Mouse (Mus musculus) kidney, adult 9 months (tissue): ENCODE measurements around the gene Dok5.

ENCODE experiments used
- DNase-seq: peaks from one replicate; pipeline ENCODE4 v3.0.0; 2022

Gene Dok5

DNA sequence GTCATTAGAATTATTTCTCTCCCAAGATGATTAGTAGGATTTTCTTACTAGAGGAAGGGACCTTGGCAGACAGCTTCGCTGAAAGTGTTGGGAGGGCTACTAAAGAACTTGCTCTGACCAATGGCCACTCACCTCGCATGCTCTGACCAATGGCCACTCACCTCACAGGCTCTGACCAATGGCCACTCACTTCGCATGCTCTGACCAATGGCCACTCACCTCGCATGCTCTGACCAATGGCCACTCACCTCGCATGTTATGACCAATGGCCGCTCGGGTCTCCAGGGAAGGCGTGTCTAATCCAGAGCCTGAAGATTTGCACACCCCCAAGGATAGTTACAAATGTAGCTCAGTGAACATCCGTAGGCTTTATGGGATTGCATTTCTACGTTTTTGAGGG lies 131.6 kb downstream of the Dok5 start:
- DNase-seq = no peak

DNA sequence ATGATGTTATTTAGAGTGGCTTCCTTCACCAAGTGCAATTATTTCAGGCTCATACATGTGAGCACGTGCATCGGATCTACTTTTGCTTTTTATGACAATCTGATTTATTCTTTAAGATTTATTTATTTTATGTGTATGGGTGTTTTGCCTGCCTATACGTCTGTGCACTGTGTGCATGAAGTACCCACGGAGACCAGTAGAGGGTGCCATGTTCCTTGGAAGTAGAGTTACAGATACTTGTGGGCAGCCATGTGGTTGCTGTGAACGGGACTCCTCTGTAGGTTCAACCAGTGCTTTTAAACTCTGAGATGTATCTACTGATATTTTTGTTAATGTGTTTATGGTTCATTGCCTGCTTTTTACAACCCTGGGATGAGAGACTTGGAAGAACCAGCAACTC lies 132.4 kb downstream of the Dok5 start:
- peak; percentile 13 for DNase-seq

DNA sequence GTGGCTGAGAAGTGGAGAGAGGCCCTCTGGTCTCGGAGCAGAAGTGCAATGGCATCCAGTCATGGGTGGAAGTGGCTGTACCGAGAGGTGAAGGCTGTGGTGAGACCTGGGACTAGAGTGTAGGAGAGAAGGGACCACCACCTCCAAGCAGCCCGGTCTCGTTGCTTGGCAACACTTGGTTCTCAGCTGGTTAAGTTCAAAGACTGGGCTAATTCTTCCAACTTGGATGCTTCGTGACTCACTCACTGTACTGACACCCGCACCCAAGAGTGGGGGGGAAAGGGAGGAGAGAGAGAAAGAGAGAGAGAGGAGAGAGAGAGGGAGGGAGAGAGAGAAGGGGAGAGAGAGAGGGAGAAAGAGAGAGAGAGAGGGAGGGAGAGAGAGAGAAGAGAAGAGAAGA lies 133.2 kb downstream of the Dok5 start:
- no peak for DNase-seq

DNA sequence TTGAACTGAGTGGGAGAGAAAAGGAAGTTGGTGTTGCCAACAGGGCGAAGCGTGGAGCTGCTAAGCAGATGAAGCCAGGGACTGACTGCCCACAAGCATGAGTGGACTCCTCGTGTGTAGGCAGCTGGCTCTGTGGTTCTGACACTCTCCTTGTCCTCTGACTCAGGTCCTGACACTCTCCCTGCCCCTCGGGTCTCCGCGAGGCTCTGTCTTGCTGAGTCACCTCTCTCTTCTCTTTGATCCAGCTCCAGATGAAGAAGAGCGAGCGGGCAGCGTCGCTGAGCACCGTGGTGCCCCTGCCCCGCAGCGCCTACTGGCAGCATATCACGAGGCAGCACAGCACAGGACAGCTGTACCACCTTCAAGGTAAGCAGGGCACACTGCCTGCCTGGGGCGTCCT lies 139.0 kb downstream of the Dok5 start:
- no peak for DNase-seq

DNA sequence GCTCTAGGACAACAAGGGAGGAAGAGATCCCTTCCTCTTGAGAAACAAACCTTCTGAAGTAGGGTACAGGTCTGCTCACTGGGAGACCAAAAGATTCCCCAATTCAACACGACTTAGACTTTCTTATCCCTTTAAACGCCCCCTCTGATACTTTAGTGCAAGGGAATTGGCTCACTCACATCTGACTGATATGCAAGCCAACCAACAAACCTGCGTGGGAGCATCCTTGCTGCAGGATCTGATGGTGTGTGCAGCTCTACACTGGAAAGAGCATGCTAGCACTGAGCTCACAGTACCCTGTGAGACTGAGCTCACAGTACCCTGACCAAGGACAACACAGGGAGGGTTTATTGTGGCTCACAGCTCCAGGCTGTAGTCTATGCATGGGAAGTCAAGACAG lies 139.9 kb downstream of the Dok5 start:
- no peak for DNase-seq

DNA sequence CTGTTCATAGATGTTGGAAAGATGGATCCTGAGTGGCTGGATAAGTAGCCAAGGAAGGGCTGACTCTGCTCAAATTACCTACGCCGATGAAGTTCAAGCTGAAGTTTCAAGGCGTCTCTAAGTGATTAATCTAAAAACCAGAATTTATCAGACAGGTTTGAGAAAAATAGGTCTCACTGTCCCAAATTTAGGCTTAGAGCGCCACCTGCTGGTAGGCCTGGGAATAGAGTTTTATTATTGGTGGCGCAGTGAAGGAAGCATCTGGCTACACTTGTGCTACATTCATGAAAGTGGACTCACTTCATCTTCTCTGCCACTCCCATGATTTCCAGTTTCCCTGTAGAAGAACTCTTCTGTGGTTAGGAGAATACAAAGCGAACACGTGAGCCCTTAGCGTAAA lies 141.8 kb downstream of the Dok5 start:
- peak; percentile 73 for DNase-seq

DNA sequence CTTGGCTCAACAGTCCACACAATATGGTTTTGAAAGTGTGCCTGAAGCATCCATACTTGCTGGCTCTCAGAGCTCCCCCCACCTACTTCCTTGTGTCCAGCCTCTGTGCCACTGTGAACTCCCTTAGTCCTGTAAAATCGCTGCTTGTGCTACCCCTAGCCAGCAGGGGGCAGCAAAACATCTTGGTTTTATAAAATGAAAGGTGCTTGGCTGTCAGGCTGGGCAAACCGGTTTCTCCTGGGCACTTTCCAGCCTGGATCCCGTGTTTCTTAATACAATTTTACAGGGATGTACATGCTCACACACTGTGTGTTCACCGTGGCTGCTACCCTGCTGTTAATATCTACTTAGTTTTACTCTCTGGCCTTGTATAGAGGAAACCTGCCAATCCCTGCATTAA lies 145.9 kb downstream of the Dok5 start:
- DNase-seq = peak; percentile 84

DNA sequence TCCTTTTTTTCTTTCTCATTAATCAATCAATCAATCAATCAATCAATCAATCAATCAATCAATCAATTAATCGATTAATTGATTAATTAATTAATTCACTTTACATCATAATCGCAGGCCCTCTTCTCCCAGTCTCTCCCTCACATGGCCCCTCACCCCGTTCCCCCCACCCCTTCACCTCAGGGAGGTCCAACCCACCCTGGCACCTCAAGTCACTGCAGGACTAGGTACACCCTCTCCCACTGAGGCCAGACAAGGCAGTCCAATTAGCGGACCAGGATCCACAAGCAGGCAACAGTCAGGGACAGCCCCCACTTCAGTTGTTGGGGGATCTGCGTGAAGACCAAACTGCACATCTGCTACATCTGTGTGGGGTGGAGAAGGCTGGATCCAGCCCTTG lies 146.3 kb downstream of the Dok5 start:
- DNase-seq = no peak

DNA sequence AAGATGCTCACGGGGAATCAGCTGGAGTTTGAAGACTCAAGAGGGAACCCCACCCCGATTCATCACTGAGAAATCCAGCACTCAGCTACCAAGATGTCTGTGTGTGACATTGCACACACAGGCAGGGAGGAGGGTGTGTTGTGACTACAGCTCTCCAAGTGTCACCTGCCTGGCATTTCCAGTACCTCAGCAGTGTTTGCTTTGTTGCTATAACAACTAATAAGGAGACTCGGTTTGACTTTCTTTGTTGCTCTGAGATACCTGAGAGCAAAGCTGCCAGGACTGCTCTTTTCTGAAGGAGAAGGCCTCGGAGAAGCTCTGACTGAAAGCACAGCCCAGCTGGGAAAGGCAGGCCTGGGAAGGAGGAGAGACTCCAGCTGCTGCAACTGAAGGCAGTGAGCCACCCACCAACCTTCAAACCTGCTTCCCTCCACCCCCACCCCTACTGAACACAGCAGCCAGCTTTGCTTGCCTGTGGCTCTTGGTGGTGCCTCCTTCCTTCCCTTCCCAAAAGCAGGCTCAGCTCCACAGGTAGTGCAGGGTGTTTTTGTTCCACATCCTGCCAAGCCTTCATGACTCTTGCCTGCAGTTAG lies 152.7 kb downstream of the Dok5 start:
- no peak for DNase-seq

DNA sequence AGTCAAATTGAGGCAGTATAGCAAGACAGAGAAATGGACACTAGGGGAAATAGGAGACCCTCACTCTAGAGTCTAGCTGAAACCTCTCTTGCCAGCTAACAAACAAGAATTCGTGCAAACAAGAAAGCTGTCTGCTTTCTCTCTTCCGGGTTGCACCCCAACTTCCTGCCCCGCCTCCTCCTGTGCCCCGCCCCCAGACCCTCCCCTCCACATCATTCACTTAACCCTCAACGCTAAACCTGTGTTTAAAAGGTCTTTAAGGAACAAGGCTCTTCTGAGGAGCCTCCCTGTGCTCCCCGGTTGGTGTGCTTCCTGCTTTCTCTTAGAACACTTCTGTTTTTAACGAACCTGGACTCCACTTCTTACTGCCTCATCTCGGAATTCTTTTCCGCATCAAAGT lies 156.4 kb downstream of the Dok5 start:
- no peak for DNase-seq

DNA sequence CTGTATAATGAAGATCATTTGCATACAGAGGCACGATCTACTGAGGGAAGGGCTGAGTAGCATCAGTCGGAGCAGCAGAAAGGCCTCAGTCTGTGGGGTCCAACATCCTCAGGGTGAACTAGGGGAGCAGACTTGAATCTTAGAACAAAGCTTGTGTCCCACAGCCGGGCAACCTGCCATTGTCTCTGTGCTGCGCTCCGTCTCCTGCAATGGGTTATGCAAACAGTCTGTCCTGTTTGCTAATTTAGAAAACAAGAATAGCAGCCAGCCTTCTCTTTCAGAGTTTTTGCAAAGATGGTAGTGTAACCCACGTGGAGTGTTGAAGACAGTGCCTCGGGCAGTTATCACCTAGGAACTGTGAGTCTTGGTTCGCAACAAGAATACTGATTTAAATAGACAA lies 163.5 kb downstream of the Dok5 start:
- no peak for DNase-seq

DNA sequence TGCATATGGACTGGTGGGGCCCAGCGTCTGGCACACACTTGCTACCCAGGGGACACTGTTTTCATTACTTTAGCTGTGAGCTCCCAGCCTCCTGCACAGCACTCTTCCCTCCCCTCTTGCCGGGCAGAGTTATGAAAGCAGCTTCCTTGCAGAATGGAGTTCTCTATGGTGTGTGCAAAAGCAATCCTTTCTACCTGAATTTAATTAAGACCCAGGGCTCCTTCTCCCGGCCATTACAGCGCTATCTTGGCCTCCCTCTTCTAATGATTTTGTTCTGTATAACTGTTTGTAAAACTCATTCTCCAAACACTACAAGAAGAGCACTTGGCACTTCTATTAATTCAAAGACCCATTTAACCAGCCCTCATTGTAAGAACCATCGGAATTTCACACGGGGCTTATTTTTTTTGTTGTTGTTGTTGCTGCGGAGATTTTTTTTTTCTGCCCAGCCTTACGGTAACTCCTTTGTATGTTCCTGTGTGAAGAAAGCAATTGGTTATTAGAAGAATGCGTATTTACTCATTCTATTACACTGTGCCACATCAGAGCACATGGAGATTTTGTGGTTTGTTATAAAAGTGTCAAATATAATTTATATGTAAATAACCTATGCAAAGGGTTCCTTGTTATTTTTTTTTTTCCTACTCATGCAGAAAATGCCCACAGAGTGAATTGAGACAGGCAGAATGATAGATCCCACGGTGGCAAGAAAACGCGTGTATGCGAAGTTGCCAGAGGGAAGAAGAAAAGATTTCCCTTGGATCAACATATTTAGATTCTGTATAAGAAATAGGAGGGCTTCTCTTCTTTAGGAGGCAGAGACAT lies 170.8 kb downstream of the Dok5 start:
- no peak for DNase-seq

DNA sequence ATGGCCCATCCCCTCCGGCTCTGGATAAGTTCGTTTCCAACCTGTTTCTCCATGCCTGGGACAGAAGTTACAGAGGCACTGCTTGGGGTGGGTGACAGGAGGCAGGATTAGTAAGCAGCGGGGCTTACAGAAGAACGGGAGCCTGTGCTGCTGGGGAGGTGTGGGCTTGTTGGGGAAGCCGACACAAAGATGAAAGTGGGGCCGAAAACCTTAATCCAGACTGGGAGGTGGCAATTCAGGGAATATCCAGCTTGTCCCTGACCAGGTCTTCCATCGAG lies 171.4 kb downstream of the Dok5 start:
- DNase-seq = no peak

DNA sequence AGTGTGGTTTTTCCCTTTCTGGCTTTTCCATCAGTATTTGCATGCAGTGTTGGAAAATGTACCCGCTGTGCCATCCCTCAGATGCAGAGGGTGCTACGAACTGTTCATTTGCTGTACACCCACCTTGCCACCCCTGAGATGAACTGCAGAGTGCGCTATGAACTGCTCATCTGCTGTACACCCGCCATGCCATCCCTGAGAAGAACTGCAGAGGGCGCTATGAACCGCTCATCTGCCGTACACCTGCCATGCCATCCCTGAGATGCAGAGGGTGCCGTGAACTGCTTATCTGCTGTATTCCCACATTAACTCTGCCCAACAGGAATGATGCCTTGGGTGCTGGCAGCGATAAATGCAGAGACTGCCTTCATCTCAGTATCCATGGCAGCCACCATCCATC lies 171.8 kb downstream of the Dok5 start:
- DNase-seq = no peak

DNA sequence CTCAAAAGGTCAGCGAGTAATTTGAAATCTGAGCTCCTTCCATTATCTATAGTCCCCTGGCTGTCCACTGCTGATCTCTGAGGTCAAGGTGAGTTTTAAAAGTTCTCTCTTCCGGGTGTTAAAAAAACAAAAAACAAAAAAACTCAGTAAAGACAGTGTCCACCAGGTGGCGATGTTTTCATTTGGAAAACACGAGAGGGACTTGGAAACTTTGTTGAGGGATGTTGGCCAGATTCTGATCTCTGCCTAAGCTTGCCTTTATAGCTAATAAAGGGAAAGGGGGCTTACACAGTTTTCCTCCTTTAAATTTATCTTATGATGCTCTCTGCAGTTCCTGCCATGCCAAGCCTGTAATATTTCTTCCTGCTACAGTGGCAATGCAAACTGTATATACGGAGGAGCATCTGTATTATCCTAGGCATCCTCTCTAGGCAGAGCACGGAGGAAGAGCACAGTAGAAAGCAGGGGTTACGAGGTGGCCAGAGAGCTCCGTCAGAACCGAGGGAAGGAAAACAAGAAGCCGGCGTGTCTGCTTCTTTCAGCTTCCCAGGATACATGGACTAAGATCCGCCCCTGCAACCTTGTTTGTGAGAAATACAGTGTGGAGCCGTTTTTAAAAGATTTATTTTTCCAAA lies 181.1 kb downstream of the Dok5 start:
- peak; percentile 56 for DNase-seq

DNA sequence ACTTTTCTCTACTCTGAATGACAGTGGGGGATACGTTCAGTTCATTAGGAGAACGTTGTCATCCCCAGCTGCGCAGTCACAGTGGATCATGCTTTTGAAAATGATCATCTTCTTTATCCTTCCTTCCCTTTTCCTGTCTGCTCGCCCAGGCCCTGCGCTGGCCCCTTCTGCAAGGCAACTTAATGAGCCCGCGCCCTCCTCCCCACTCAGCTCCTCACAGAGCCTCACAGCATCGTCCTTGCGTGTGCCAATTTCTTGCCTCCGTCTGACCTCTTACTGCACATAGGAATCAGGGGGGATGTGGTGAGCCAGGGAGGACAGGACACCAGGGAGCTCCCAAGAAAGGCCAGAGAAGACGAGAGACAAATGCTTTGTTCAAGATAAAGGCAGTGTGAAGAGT lies 182.3 kb downstream of the Dok5 start:
- no peak for DNase-seq

DNA sequence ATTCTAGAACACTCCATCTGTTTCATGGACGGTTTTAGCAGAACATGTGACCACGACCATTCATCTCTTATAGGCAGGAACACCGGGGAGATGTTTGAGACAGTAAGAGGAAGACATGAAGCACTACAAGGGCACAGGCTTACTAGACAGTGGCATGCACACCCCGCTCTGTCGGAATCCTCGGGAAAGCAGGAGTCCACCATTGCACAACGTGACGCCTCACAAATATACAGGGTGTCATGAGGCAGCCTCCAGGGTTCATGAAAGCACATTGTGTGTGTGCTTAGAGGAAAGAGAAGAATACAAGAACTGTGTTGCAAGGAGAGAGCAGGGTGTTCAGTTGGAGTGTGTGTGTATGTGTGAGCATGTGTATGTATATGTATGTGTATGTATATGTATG lies 184.0 kb downstream of the Dok5 start:
- DNase-seq = no peak

DNA sequence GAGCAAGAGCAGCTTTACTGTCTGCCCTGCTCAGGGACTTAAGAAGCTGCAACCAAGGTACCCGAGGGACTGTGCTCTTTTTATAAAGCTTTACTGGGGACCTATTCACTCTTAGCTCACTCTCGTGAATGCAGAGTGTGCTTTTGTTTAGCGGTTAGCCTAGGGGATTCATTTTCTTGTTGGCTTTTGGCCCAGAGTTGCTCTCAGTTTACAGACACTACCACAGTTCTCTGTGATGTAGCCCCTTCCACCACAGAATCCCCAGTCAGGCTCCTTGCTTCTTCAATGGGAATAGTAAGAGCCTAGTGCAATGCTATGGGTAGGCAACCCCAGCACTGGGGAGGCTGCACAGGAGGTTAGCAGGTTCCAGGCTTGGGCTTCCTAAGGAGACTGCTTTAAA lies 190.7 kb downstream of the Dok5 start:
- no peak for DNase-seq

DNA sequence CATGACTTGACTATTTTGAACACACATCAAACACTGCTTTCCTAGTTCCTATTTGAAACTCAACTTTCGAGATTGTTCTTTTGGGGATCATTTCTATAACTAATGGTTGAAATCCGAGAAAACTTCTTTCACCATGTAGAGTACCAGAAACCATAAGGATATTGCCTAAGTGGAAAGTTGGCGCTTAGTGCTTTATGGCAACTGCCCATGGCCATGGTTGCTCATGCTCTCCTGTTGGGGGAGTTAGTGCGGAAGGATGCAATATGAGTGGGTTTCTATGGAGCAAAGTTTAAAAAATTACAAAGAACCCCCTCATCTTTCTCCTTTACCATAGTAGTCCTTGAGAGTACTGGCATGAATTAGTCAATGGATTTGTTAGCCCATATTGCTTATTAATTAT lies 192.5 kb downstream of the Dok5 start:
- DNase-seq = no peak

DNA sequence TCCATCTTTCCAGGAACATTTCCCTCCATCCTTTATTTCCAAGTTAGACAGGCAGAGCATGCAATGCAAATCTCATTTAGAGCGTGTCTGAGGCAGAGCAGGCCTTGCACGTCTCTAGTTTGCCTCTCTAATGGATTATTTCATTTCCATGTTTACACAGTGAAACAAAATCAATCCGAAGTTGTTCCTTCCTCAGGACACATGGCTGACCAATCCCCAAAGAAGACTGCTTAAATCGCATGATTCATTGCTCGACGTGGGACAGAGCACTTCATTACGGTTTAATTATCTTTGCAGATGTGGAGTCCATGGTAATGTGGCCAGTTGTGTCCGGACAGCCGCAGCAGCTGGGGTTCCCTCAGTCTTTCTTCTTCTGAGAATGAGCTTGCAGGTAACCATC lies 194.6 kb downstream of the Dok5 start:
- DNase-seq = no peak
